Mouse (Mus musculus) liver, adult 2 months (tissue): ENCODE data around the gene Hist1h2bb. TPM values are rescaled to one million over a fixed set of nuclear protein-coding genes. Genes with fewer than 3 reads are reported as not detected.
A peak's percentile ranks its signal among the peaks of the same experiment; 100 is the strongest.
"Not testable (repeated sequence)": the region's sequence is repeated elsewhere in the genome, so short reads cannot be mapped to it uniquely, and the experiment has no call there.

ENCODE experiments used
- DNase-seq: peaks from one replicate; pipeline ENCODE4 v3.0.0-alpha.2; 2011; ENCODE audit warnings: low read depth, low spot score; ENCODE audit errors: extremely low read depth
- H3K27ac ChIP-seq: fragments of 200-500 bp; replicated peaks from 2 replicates; pipeline ENCODE4 v1.5.1; 2012; ENCODE audit warnings: low read depth, mild to moderate bottlenecking, control low read depth, inconsistent platforms, low read length; ENCODE audit not compliant: insufficient read depth
- H3K27me3 ChIP-seq: fragments of 200-500 bp; 2 replicates; pipeline ENCODE4 v1.6.1; 2012; ENCODE audit warnings: mild to moderate bottlenecking, moderate library complexity, low read length, inconsistent platforms; ENCODE audit not compliant: control insufficient read depth, insufficient read depth
- H3K36me3 ChIP-seq: fragments of 200-500 bp; 2 replicates; pipeline ENCODE4 v1.6.1; 2012; ENCODE audit warnings: low read length, inconsistent platforms; ENCODE audit not compliant: control insufficient read depth, insufficient read depth
- H3K4me1 ChIP-seq: fragments of 200-500 bp; 2 replicates; pipeline ENCODE4 v1.6.1; 2011; ENCODE audit warnings: low read length; ENCODE audit not compliant: control insufficient read depth, insufficient read depth
- H3K4me3 ChIP-seq: fragments of 200-500 bp; 2 replicates; pipeline ENCODE4 v1.5.1; 2011; ENCODE audit warnings: low read depth, mild to moderate bottlenecking, control low read depth, low read length, moderate library complexity; ENCODE audit not compliant: insufficient read depth
- H3K79me2 ChIP-seq: fragments of 200-500 bp; 2 replicates; pipeline ENCODE4 v1.6.1; 2012; ENCODE audit warnings: inconsistent platforms, mild to moderate bottlenecking, low read length, moderate library complexity; ENCODE audit not compliant: control insufficient read depth, insufficient read depth
- H3K9ac ChIP-seq: fragments of 200-500 bp; 2 replicates; pipeline ENCODE4 v1.6.1; 2012; ENCODE audit warnings: low read depth, mild to moderate bottlenecking, control low read depth, inconsistent platforms, low read length
- CTCF ChIP-seq: fragments of 200-500 bp; IDR thresholded peaks from 2 replicates; pipeline ENCODE4 v1.5.1; 2011; ENCODE audit warnings: low read depth, low read length, control low read depth
- POLR2A ChIP-seq: fragments of 200-500 bp; IDR thresholded peaks from 2 replicates; pipeline ENCODE4 v1.6.1; 2011; ENCODE audit warnings: low read length, control low read depth; ENCODE audit not compliant: insufficient read depth; ENCODE audit errors: extremely low read depth
- WGBS: fragments of 180-500 bp; shearing (Covaris S2); methylation state at CpG from one replicate; pipeline ENCODE4 v1.1.7; 2018; 5-methylcytosine and 5-hydroxymethylcytosine counted together
- polyA plus RNA-seq: library from polyadenylated mRNA; depleted of rRNA; stranded (reverse); fragments of >200 nt; gene quantifications from 2 replicates; pipeline ENCODE4 v1.2.3, GENCODE M21; 2012
- total RNA-seq: library from RNA; depleted of rRNA; stranded (reverse); fragments of >200 nt; gene quantifications from 2 replicates; pipeline ENCODE4 v1.2.3, GENCODE M21; 2014

Gene Hist1h2bb
- total and polyA plus RNA-seq, 2 experiments = 0.55 to 41.9 TPM

DNA sequence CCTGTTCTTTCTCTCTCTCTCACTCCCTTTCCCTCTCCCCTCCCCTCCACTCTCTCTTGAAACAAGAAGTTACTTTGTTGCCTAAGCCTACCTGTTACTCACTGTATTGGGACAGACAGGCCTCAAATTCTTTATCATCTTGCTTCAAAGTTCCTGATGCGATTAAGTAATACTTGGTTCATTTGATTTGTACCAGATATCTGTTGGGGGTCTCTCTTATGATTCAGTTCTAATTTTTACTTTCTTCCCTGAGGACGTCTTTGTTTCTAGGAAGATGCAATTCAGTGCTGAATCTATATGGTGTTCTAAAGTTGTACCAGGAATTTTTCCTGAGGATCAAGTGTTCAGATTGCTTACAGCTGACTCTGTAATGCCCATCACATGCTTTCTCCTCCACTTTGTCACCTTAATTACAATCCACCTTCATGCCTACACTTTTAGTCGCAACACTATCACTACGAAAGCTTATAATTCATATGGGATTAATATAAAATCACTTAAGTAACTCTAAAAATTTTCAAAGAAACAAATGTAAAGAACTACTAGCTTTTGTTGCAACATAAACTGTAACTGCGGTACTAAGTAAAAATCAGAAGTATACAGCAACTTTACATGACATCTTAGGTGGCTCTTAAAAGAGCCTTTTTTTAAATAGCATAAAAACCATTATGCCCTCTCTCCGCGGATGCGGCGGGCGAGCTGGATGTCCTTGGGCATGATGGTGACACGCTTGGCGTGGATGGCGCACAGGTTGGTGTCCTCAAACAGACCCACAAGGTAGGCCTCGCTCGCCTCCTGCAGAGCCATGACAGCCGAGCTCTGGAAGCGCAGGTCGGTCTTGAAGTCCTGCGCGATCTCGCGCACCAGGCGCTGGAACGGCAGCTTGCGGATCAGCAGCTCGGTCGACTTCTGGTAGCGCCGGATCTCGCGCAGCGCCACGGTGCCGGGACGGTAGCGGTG, 1.8 kb upstream of the Hist1h2bb start:
- DNase-seq = no peak
- WGBS = 15% methylated on average over 16 of the region's 36 CpGs
- Histone ChIP-seq H3K79me2 (no peaks in the 10 kb centered on the region), H3K27me3 (no peaks in the 10 kb centered on the region), H3K4me1 (peaks cover 14% of the 10 kb centered on the region; the same call in 1 of the 2 replicates), H3K4me3 (peak overlapping the region; percentile 16; the same call in 1 of the 2 replicates), H3K27ac (no peak overlapping the region), H3K36me3 (no peaks in the 10 kb centered on the region), H3K9ac (no peak overlapping the region)
- TF ChIP-seq CTCF (no peak), POLR2A (no peak)

DNA sequence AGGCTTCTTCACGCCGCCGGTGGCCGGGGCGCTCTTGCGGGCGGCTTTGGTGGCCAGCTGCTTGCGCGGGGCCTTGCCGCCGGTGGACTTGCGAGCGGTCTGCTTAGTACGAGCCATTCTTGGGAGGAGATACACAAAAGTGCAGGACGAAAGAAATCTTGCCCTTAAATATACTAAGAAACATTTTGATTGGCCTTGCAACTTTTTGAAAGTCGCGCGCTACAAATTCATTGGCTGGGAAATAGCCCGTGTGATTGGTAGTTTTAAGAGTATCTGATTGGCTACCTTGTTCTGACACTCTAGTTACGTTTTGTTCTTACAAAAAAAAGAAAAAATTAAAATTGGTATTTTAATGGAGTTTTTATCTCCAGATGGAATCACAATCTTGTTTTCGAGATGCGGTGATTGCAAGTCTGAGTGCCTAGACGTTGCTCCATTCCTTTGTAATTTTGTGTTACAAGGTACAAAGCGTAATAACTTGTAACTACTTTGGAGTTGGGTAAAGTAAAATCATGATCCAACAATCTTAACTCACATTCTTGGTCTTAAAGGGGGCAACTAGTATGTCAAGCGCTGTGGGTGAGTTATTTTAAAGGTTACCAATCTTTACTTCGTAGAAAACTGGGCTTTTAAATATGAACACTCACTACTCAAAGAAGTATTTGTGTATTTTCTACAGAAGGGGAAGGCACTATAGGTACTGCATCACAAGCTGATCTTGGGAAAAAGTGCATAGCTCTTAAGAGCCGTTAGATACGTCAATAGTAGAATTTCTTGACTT, 963 bp upstream of the Hist1h2bb start, which contains the start of gene Hist1h3c:
Gene Hist1h3c, minus strand, starts transcription at position 222 of the 781 bp plus-strand sequence.
- TF ChIP-seq CTCF (no peak), POLR2A (no peak)
- Histone ChIP-seq H3K79me2 (no peaks in the 10 kb centered on the region), H3K4me3 (peak within 1 kb of the TSS; percentile 66), H3K9ac (peak within 1 kb of the TSS; percentile 73), H3K27me3 (no peaks in the 10 kb centered on the region), H3K27ac (peak within 1 kb of the TSS; percentile 99), H3K36me3 (no peaks in the 10 kb centered on the region), H3K4me1 (peaks cover 14% of the 10 kb centered on the region; the same call in 1 of the 2 replicates)
- WGBS = under 1% methylated on average over 28 of the region's 28 CpGs
- DNase-seq = peak; percentile 85

DNA sequence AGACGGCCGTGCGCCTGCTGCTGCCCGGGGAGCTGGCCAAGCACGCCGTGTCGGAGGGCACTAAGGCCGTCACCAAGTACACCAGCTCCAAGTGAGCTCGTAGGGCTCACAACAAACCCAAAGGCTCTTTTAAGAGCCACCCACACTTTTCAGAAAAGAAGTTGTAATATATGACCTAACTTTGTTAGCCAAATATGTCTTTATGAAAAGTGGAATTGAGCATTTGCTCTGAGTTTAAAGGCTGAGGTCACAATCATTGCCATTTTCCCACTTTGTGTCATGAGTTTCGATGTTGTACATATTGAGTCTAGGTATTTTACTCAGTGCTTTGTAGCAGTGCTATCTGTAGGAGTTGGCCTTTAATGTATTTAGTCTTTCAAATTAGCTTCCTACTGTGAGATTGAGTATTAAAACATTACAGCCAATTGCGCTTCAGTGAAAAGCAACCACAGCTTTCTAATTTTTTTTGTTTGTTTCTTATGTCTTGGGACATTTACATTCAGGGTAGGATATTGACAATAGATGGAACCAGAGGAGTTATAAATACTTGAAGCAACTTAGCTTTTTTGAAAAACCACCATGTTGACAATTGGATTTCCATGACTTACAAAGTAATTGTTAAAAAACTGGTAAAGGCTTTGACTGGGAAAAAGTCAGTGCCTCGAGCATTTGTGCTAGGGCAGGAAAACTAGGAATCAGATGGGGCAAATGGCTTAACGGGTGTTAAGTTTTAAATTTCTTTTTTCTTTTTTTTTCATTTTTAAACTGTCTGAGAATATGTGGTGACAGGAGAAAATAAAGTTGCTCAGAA, 752 bp downstream of the Hist1h2bb start:
- DNase-seq = no peak
- Histone ChIP-seq H3K4me1 (peaks cover 12% of the 10 kb centered on the region), H3K79me2 (no peaks in the 10 kb centered on the region), H3K27ac (peak overlapping the region; percentile 12; the same call in 1 of the 2 replicates), H3K4me3 (peak overlapping the region; percentile 4; the same call in 1 of the 2 replicates), H3K36me3 (no peaks in the 10 kb centered on the region), H3K27me3 (no peaks in the 10 kb centered on the region), H3K9ac (peak overlapping the region; percentile 37; the same call in 1 of the 2 replicates)
- 11% methylated on average over 13 of the region's 13 CpGs for WGBS
- TF ChIP-seq CTCF (no peak), POLR2A (no peak)

DNA sequence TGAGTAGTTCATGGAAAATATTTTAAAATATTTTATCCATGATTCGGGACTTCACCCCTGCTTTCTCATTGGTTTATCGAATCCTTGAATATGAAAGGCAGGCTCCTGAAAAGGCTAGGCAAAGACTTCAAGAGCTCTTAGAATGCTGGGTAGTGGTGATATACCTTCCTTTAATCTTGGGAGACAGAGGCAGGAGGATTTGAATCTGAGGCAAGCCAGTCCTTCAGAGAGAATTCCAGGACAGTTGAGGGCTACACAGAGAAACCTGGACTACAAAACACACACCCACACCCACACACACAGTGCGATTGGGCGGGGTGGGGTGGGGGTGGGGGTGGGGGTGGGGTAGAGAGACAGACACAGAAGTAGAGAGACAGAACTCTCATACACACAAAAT, 1.4 kb downstream of the Hist1h2bb start:
- peaks cover 12% of the 10 kb centered on the region for H3K4me1 ChIP-seq

DNA sequence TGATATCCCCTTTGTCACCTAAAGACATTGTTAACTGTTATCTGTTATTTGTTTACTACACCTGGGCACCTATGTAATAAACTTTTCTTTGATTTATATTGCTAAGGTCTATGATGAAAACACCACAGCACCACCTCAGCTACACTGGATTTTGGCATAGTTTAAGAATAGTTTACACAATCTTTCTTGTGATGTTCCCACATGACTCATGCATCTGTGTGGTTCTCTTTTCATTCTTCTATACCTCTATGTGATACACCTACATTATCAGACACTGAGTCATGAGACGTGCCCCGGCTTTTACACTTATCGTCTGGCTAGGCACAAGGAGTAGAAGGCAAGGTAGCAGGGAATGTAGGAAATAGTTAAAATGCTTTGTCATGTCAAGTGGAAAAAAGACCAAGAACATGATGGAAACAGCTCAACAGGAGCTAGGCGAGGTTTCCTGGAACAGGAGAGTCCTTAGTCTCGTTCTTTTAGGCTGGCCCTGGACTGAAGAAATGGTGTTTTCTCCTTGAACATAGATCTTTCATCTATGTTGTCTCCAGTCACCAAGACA, 3.1 kb downstream of the Hist1h2bb start:
- Histone ChIP-seq H3K4me3 (no peak overlapping the region), H3K27ac (no peak overlapping the region), H3K36me3 (no peaks in the 10 kb centered on the region), H3K79me2 (no peaks in the 10 kb centered on the region), H3K4me1 (peaks cover 11% of the 10 kb centered on the region), H3K27me3 (no peaks in the 10 kb centered on the region), H3K9ac (no peak overlapping the region)
- whole genome bisulfite sequencing = 98% methylated on average over 5 of the region's 5 CpGs
- no peak for TF ChIP-seq CTCF
- TF ChIP-seq POLR2A = no peak
- DNase-seq = no peak

More for the DNA sequence above, 1.4 kb downstream of the Hist1h2bb start:
- H3K9ac ChIP-seq = no peak overlapping the region
- DNase-seq = no peak
- WGBS = 16% methylated on average over 4 of the region's 4 CpGs
- H3K36me3 ChIP-seq = no peaks in the 10 kb centered on the region
- H3K27me3 ChIP-seq = no peaks in the 10 kb centered on the region
- no peak for TF ChIP-seq POLR2A
- no peak for TF ChIP-seq CTCF
- H3K4me3 ChIP-seq = no peak overlapping the region
- no peaks in the 10 kb centered on the region for H3K79me2 ChIP-seq
- no peak overlapping the region for H3K27ac ChIP-seq

DNA sequence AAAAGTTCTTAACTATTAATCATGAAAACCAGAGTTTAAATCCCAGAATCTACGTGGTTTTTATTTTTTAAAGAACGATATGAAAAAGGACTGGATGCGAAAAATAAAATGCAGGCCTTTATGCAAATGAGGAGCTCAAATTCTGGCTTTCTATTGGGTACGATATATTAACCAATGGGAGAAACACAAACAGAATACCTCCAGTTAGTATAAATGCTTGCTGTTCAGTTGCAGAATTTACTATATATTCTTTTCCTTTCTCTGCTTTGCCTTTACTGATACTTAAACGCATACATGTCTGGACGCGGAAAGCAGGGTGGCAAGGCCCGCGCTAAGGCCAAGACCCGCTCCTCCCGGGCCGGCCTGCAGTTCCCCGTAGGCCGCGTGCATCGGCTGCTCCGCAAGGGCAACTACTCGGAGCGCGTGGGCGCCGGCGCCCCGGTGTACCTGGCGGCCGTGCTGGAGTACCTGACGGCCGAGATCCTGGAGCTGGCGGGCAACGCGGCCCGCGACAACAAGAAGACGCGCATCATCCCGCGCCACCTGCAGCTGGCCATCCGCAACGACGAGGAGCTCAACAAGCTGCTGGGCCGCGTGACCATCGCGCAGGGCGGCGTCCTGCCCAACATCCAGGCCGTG, 4.4 kb downstream of the Hist1h2bb start, which contains the start of gene Hist1h2ab:
Gene Hist1h2ab, plus strand, starts transcription at position 288 of the 639 bp plus-strand sequence.
- under 1% methylated on average over 34 of the region's 47 CpGs for WGBS
- not testable (repeated sequence) for H3K36me3 ChIP-seq, H3K4me1 ChIP-seq, H3K79me2 ChIP-seq, H3K27me3 ChIP-seq
- Histone ChIP-seq H3K9ac (peak within 1 kb of the TSS; percentile 77), H3K4me3 (peak within 1 kb of the TSS; percentile 67), H3K27ac (peak within 1 kb of the TSS; percentile 96)
- DNase-seq = peak; percentile 88
